Mouse (Mus musculus) CH12.LX (cell line): Measurements from ENCODE around the gene Ctbs. TPM values are rescaled to one million over a fixed set of nuclear protein-coding genes. Genes with fewer than 3 reads are reported as not detected.
A peak's percentile ranks its signal among the peaks of the same experiment; 100 is the strongest.

ENCODE experiments used
- DNase-seq: peaks from one replicate; pipeline ENCODE4 v3.0.0-alpha.2; 2013; ENCODE audit errors: extremely low read depth
- H3K27ac ChIP-seq: 2 replicates; pipeline ENCODE4 v1.5.1; 2012; ENCODE audit warnings: low read depth, mild to moderate bottlenecking, control low read depth, moderate library complexity; ENCODE audit not compliant: insufficient read depth
- H3K27me3 ChIP-seq: replicated peaks from 2 replicates; pipeline ENCODE3; 2012; ENCODE audit warnings: inconsistent platforms
- H3K36me3 ChIP-seq, 2 experiments: replicated peaks in 1 of 2; 2 replicates each; pipeline versions ENCODE3 to v1.6.1; 2012; ENCODE audit warnings: inconsistent platforms in 1 of 2, low read length in 1 of 2, mild to moderate bottlenecking in 1 of 2, mixed read lengths in 1 of 2, moderate library complexity in 1 of 2; ENCODE audit not compliant: control insufficient read depth in 1 of 2, insufficient read depth in 1 of 2
- H3K4me1 ChIP-seq, 2 experiments: 2 replicates each; pipeline ENCODE4 v1.6.1; 2012; ENCODE audit warnings: inconsistent platforms in 1 of 2, moderate library complexity in 1 of 2; ENCODE audit not compliant: insufficient read depth in 2 of 2, control insufficient read depth in 1 of 2
- H3K4me2 ChIP-seq: 2 replicates; pipeline ENCODE4 v1.6.1; 2012; ENCODE audit warnings: low read depth, mild to moderate bottlenecking, control low read depth; ENCODE audit not compliant: poor library complexity, insufficient read depth, severe bottlenecking
- H3K4me3 ChIP-seq, 3 experiments: fragments of 150-350 bp in 1 of 3; sonication (generic) in 1 of 3; replicated peaks in 1 of 3; 2 replicates each; pipeline versions ENCODE3 to v1.5.1; 2011 to 2012; ENCODE audit warnings: low read depth in 2 of 3, low read length in 2 of 3, mild to moderate bottlenecking in 2 of 3, moderate library complexity in 2 of 3, control low read depth in 1 of 3, improper control_type of control experiment in 1 of 3, inconsistent platforms in 1 of 3, mixed read lengths in 1 of 3; ENCODE audit not compliant: poor library complexity in 1 of 3
- H3K79me2 ChIP-seq: replicated peaks from 2 replicates; pipeline ENCODE4 v1.6.1; 2012; ENCODE audit warnings: mild to moderate bottlenecking, moderate library complexity; ENCODE audit not compliant: control insufficient read depth, poor library complexity, insufficient read depth, severe bottlenecking; ENCODE audit errors: extremely low read depth
- H3K9ac ChIP-seq: 2 replicates; pipeline ENCODE4 v1.6.1; 2012; ENCODE audit warnings: low read depth, mild to moderate bottlenecking, control low read depth, moderate library complexity; ENCODE audit not compliant: insufficient read depth
- H3K9me3 ChIP-seq: replicated peaks from 2 replicates; pipeline ENCODE3; 2012; ENCODE audit warnings: low read length, inconsistent platforms, mixed read lengths
- BHLHE40 ChIP-seq: IDR thresholded peaks from 2 replicates; pipeline ENCODE4 v1.6.1; 2011; ENCODE audit warnings: mild to moderate bottlenecking, low read depth, low read length, improper control_type of control experiment
- CHD1 ChIP-seq: IDR thresholded peaks from 2 replicates; pipeline ENCODE4 v1.6.1; 2012; ENCODE audit warnings: low read depth, low read length, improper control_type of control experiment, inconsistent platforms
- CHD2 ChIP-seq: IDR thresholded peaks from 2 replicates; pipeline ENCODE4 v1.6.1; 2011; ENCODE audit warnings: low read length, improper control_type of control experiment
- E2F4 ChIP-seq: IDR thresholded peaks from 2 replicates; pipeline ENCODE4 v1.6.1; 2011; ENCODE audit warnings: low read depth, low read length, improper control_type of control experiment; ENCODE audit not compliant: insufficient replicate concordance
- ELF1 ChIP-seq: IDR thresholded peaks from 2 replicates; pipeline ENCODE4 v1.6.1; 2014; ENCODE audit warnings: low read depth, mild to moderate bottlenecking, inconsistent platforms, low read length, improper control_type of control experiment
- EP300 ChIP-seq: IDR thresholded peaks from 2 replicates; pipeline ENCODE4 v1.6.1; 2011; ENCODE audit warnings: low read length, improper control_type of control experiment
- ETS1 ChIP-seq: conservative IDR thresholded peaks from 2 replicates; pipeline ENCODE4 v1.6.1; 2012; ENCODE audit warnings: low read depth, mild to moderate bottlenecking, inconsistent platforms, low read length, improper control_type of control experiment, moderate library complexity
- GABPA ChIP-seq: IDR thresholded peaks from 2 replicates; pipeline ENCODE4 v1.6.1; 2012; ENCODE audit warnings: low read depth, low read length, improper control_type of control experiment, inconsistent platforms; ENCODE audit not compliant: insufficient replicate concordance
- HCFC1 ChIP-seq: IDR thresholded peaks from 2 replicates; pipeline ENCODE4 v1.6.1; 2012; ENCODE audit warnings: low read depth, mild to moderate bottlenecking, inconsistent platforms, low read length, improper control_type of control experiment
- IRF4 ChIP-seq: IDR thresholded peaks from 2 replicates; pipeline ENCODE4 v1.6.1; 2014; ENCODE audit warnings: low read depth, mild to moderate bottlenecking, inconsistent platforms, low read length, improper control_type of control experiment
- JUN ChIP-seq: IDR thresholded peaks from 2 replicates; pipeline ENCODE4 v1.6.1; 2011; ENCODE audit warnings: low read depth, mild to moderate bottlenecking, low read length, improper control_type of control experiment, moderate library complexity; ENCODE audit not compliant: insufficient read depth
- JUND ChIP-seq: conservative IDR thresholded peaks from 2 replicates; pipeline ENCODE4 v1.6.1; 2011; ENCODE audit warnings: low read depth, low read length, improper control_type of control experiment
- KAT2A ChIP-seq: IDR thresholded peaks from 2 replicates; pipeline ENCODE4 v1.6.1; 2012; ENCODE audit warnings: low read length, improper control_type of control experiment, inconsistent platforms; ENCODE audit not compliant: insufficient replicate concordance
- MAFK ChIP-seq: IDR thresholded peaks from 2 replicates; pipeline ENCODE4 v1.6.1; 2011; ENCODE audit warnings: low read length, improper control_type of control experiment; ENCODE audit not compliant: insufficient replicate concordance
- MAX ChIP-seq: IDR thresholded peaks from 2 replicates; pipeline ENCODE4 v1.6.1; 2011; ENCODE audit warnings: low read length, improper control_type of control experiment
- MAZ ChIP-seq: IDR thresholded peaks from 2 replicates; pipeline ENCODE4 v1.6.1; 2012; ENCODE audit warnings: low read depth, mild to moderate bottlenecking, inconsistent platforms, low read length, improper control_type of control experiment, moderate library complexity
- MEF2A ChIP-seq: IDR thresholded peaks from 2 replicates; pipeline ENCODE4 v1.6.1; 2014; ENCODE audit warnings: low read depth, mild to moderate bottlenecking, inconsistent platforms, low read length, improper control_type of control experiment, borderline replicate concordance
- MYC ChIP-seq: IDR thresholded peaks from 2 replicates; pipeline ENCODE4 v1.6.1; 2011; ENCODE audit warnings: low read depth, mild to moderate bottlenecking, improper control_type of control experiment, low read length
- NELFE ChIP-seq: IDR thresholded peaks from 2 replicates; pipeline ENCODE4 v1.6.1; 2011; ENCODE audit warnings: low read depth, low read length, improper control_type of control experiment
- NRF1 ChIP-seq: IDR thresholded peaks from 2 replicates; pipeline ENCODE4 v1.6.1; 2014; ENCODE audit warnings: low read depth, mild to moderate bottlenecking, inconsistent platforms, low read length, improper control_type of control experiment, moderate library complexity
- PAX5 ChIP-seq: IDR thresholded peaks from 2 replicates; pipeline ENCODE4 v1.6.1; 2012; ENCODE audit warnings: low read length, inconsistent platforms, mixed read lengths
- POLR2A ChIP-seq: IDR thresholded peaks from 2 replicates; pipeline ENCODE4 v1.6.1; 2011; ENCODE audit warnings: low read depth, mild to moderate bottlenecking, improper control_type of control experiment, low read length
- POLR2AphosphoS2 ChIP-seq: IDR thresholded peaks from 2 replicates; pipeline ENCODE4 v1.6.1; 2011; ENCODE audit warnings: low read depth, low read length, improper control_type of control experiment
- RAD21 ChIP-seq: IDR thresholded peaks from 2 replicates; pipeline ENCODE4 v1.6.1; 2011; ENCODE audit warnings: low read depth, mild to moderate bottlenecking, low read length, improper control_type of control experiment, moderate library complexity
- RCOR1 ChIP-seq: conservative IDR thresholded peaks from 2 replicates; pipeline ENCODE4 v1.6.1; 2012; ENCODE audit warnings: low read depth, mild to moderate bottlenecking, inconsistent platforms, low read length, improper control_type of control experiment
- SIN3A ChIP-seq: IDR thresholded peaks from 2 replicates; pipeline ENCODE4 v1.6.1; 2012; ENCODE audit warnings: low read length, improper control_type of control experiment, inconsistent platforms
- SMC3 ChIP-seq: IDR thresholded peaks from 2 replicates; pipeline ENCODE4 v1.6.1; 2011; ENCODE audit warnings: low read depth, low read length, improper control_type of control experiment
- TBP ChIP-seq: conservative IDR thresholded peaks from 2 replicates; pipeline ENCODE4 v1.6.1; 2011; ENCODE audit warnings: low read depth, low read length, improper control_type of control experiment
- TCF12 ChIP-seq: IDR thresholded peaks from 2 replicates; pipeline ENCODE4 v1.6.1; 2014; ENCODE audit warnings: low read depth, mild to moderate bottlenecking, inconsistent platforms, low read length, improper control_type of control experiment
- UBTF ChIP-seq: IDR thresholded peaks from 2 replicates; pipeline ENCODE4 v1.6.1; 2012; ENCODE audit warnings: low read depth, mild to moderate bottlenecking, inconsistent platforms, low read length, improper control_type of control experiment, moderate library complexity
- USF2 ChIP-seq: conservative IDR thresholded peaks from 2 replicates; pipeline ENCODE4 v1.6.1; 2011; ENCODE audit warnings: low read depth, low read length, improper control_type of control experiment
- ZC3H11A ChIP-seq: IDR thresholded peaks from 2 replicates; pipeline ENCODE4 v1.6.1; 2012; ENCODE audit warnings: low read depth, mild to moderate bottlenecking, inconsistent platforms, low read length, improper control_type of control experiment
- ZKSCAN1 ChIP-seq: IDR thresholded peaks from 2 replicates; pipeline ENCODE4 v1.6.1; 2012; ENCODE audit warnings: low read depth, inconsistent platforms, low read length, improper control_type of control experiment, borderline replicate concordance
- ZMIZ1 ChIP-seq: IDR thresholded peaks from 2 replicates; pipeline ENCODE4 v1.6.1; 2012; ENCODE audit warnings: low read depth, mild to moderate bottlenecking, inconsistent platforms, low read length, improper control_type of control experiment
- ZNF384 ChIP-seq: IDR thresholded peaks from 2 replicates; pipeline ENCODE4 v1.6.1; 2012; ENCODE audit warnings: low read depth, low read length, improper control_type of control experiment, inconsistent platforms
- dilution Hi-C: fragments of 300-500 bp; cut with MboI; formaldehyde crosslinking; loops from 2 replicates; pipeline ENCODE4 v1.14.3; 2020; ENCODE audit warnings: low sequenced_read_pairs; ENCODE audit not compliant: extremely low pct_unique_long_range_greater_than_20kb, extremely low pct_ligation_motif_present
- in situ Hi-C: fragments of 300-500 bp; cut with MboI; formaldehyde crosslinking; loops from 3 replicates; pipeline ENCODE4 v1.14.3; 2019; ENCODE audit warnings: low sequenced_read_pairs, low pct_ligation_motif_present, low pct_unique_long_range_greater_than_20kb, mixed read lengths
- polyA plus RNA-seq: library from polyadenylated mRNA; unstranded; fragments of >175 nt; gene quantifications from 2 replicates; pipeline ENCODE4 v1.2.1, GENCODE M21; 2012; ENCODE audit warnings: low read depth; ENCODE audit not compliant: insufficient read length
- total RNA-seq, 2 experiments: library from RNA; depleted of rRNA; stranded (reverse); fragments of 300-350 nt in 1 of 2; fragments of >200 nt in 1 of 2; gene quantifications; 2 replicates each; pipeline ENCODE4 v1.2.3; 2012 to 2014

The Ctbs gene
- total and polyA plus RNA-seq, 3 experiments = 21.4 to 48.8 (median 33.5) TPM

DNA sequence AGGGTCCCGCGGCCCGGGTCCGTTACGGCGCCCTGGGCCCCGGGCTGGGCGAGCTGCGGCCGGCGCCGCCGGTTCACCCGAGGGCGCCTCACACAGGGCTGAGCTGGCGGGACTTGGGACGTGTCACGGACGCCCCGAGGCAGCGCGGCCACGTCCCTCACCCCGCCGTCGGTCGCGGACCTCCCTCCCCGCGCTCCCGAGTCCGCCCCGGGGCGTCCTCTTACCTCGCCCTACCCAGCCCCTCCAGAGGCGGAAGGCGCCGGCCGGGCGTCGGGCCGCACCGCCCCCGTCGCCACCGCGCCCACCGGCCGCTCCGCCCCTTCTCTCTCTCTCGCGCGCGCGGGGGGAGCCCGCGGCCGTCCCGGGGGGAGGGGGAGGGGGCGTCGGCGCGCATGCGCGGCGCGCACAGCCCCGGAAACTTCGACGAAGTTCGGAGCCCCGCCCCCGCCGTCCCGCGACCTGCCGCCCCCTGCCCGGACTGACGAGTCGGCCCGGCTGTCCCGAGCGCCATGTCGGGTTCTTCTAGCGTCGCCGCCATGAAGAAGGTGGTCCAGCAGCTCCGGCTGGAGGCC, 49.9 kb downstream of the Ctbs start, which contains the start of the genes Spata1 and Gng5:
Spata1 (minus strand) TSS at position 323 of the 572 bp plus-strand sequence.
Gng5 (plus strand) TSS at position 377 of the 572 bp plus-strand sequence.
- dilution Hi-C loops = no loop called here
- H3K27me3 ChIP-seq = no peaks in the 10 kb centered on the region
- peaks cover 8 to 51% of the 10 kb centered on the region in 2 experiments; a peak in 3 of 4 replicates for H3K4me1 ChIP-seq
- peak within 1 kb of the TSS; percentile 76 to 95 (median 81) for H3K4me3 ChIP-seq
- peaks cover 16 to 32% of the 10 kb centered on the region in 2 experiments for H3K36me3 ChIP-seq
- H3K4me2 ChIP-seq = peak within 1 kb of the TSS; percentile 76
- H3K79me2 ChIP-seq = peaks cover 40% of the 10 kb centered on the region
- H3K27ac ChIP-seq = peak within 1 kb of the TSS; percentile 71
- TF ChIP-seq ZC3H11A = no peak
- TF ChIP-seq E2F4 = no peak
- no peak for TF ChIP-seq JUND
- TF ChIP-seq GABPA = no peak
- peak; percentile 88 for TF ChIP-seq NRF1
- no peak for TF ChIP-seq SMC3
- peak; percentile 86 for TF ChIP-seq CHD2
- peak; percentile 70; the same call in 1 of the 2 replicates for TF ChIP-seq TCF12
- peak; percentile 47 for TF ChIP-seq IRF4
- 0 out of 2 replicates have a peak, but pooled peaks have one; percentile 41 for TF ChIP-seq MYC
- peak; percentile 91 for TF ChIP-seq POLR2A
- no peak for TF ChIP-seq PAX5
- peak; percentile 92; the same call in 1 of the 2 replicates for TF ChIP-seq UBTF
- peak; percentile 88 for TF ChIP-seq NELFE
- TF ChIP-seq BHLHE40 = peak; percentile 21; the same call in 1 of the 2 replicates
- peak; percentile 96 for TF ChIP-seq ZMIZ1
- TF ChIP-seq MAZ = peak; percentile 41
- TF ChIP-seq ZKSCAN1 = no peak
- 0 out of 2 replicates have a peak, but pooled peaks have one; percentile 46 for TF ChIP-seq KAT2A
- TF ChIP-seq POLR2AphosphoS2 = 0 out of 2 replicates have a peak, but pooled peaks have one; percentile 64
- TF ChIP-seq SIN3A = peak; percentile 93
- no peak for TF ChIP-seq JUN
- TF ChIP-seq MAX = peak; percentile 55
- peak; percentile 87 for TF ChIP-seq ELF1
- TF ChIP-seq ETS1 = no peak; the same call in 1 of the 2 replicates
- TF ChIP-seq TBP = no peak
- no peak for TF ChIP-seq EP300
- no peak; the same call in 1 of the 2 replicates for TF ChIP-seq CHD1
- TF ChIP-seq HCFC1 = peak; percentile 26
- TF ChIP-seq RAD21 = no peak
- TF ChIP-seq ZNF384 = no peak
- TF ChIP-seq MAFK = no peak
- TF ChIP-seq MEF2A = peak; percentile 83
- TF ChIP-seq USF2 = no peak
- TF ChIP-seq RCOR1 = peak; percentile 82; the same call in 1 of the 2 replicates
- TF ChIP-seq, all 38 proteins: peak for 19
- peak within 1 kb of the TSS; percentile 97 for H3K9ac ChIP-seq
- DNase-seq = peak; percentile 91
- in situ Hi-C loops = loop anchor here (10.0 kb wide), 1 partner anchor 155 kb away; no protein-coding TSS in a partner anchor
- no peaks in the 10 kb centered on the region for H3K9me3 ChIP-seq
